Mouse (Mus musculus) midbrain, embryonic 11.5 days (tissue): Measurements from ENCODE around the gene Fbxo34. TPM values are rescaled to one million over a fixed set of nuclear protein-coding genes. Genes with fewer than 3 reads are reported as not detected.

Experiments
- ATAC-seq: fragments of 200-750 bp; cut with Nextera tagmentation; 2 replicates; pipeline ENCODE4 v1.8.0; 2017; ENCODE audit warnings: moderate TSS enrichment, moderate library complexity; ENCODE audit not compliant: low FRiP score
- DNase-seq: peaks from one replicate; pipeline ENCODE4 v3.0.0; 2015; ENCODE audit warnings: low spot score; ENCODE audit errors: missing footprints
- H3K27ac ChIP-seq: fragments of 300-500 bp; sonication (generic); 2 replicates; pipeline ENCODE4 v1.5.1; 2014; ENCODE audit warnings: low read depth, low read length
- H3K27me3 ChIP-seq: fragments of 300-500 bp; sonication (generic); 2 replicates; pipeline ENCODE4 v1.6.1; 2014; ENCODE audit warnings: mild to moderate bottlenecking, low read length, moderate library complexity, mixed read lengths; ENCODE audit not compliant: control insufficient read depth, insufficient read depth
- H3K36me3 ChIP-seq: fragments of 300-500 bp; sonication (generic); 2 replicates; pipeline ENCODE4 v1.6.1; 2014; ENCODE audit warnings: mild to moderate bottlenecking, low read length, moderate library complexity, mixed read lengths; ENCODE audit not compliant: control insufficient read depth, insufficient read depth
- H3K4me1 ChIP-seq: fragments of 300-500 bp; sonication (generic); 2 replicates; pipeline ENCODE4 v1.6.1; 2014; ENCODE audit warnings: low read length; ENCODE audit not compliant: control insufficient read depth, insufficient read depth
- H3K4me2 ChIP-seq: fragments of 300-500 bp; sonication (generic); 2 replicates; pipeline ENCODE4 v1.6.1; 2014; ENCODE audit warnings: mild to moderate bottlenecking, moderate library complexity
- H3K4me3 ChIP-seq: fragments of 300-500 bp; sonication (generic); 2 replicates; pipeline ENCODE4 v1.5.1; 2014; ENCODE audit warnings: low read depth, low read length
- H3K9ac ChIP-seq: fragments of 300-500 bp; sonication (generic); 2 replicates; pipeline ENCODE4 v1.6.1; 2014; ENCODE audit warnings: low read length
- H3K9me3 ChIP-seq: fragments of 300-500 bp; sonication (generic); 2 replicates; pipeline ENCODE4 v1.6.1; 2016; ENCODE audit warnings: low read length; ENCODE audit not compliant: control insufficient read depth
- WGBS: fragments of 180-500 bp; shearing (Covaris S2); extraction: QIAGEN DNeasy Blood & Tissue Kit; methylation state at CpG from one replicate; pipeline ENCODE4 v1.1.7; 2014; 5-methylcytosine and 5-hydroxymethylcytosine counted together
- polyA plus RNA-seq: library from polyadenylated mRNA; unstranded; fragments of >200 nt; fragmentation: Nextera tagmentation; extraction: Ambion mirVana; gene quantifications from 2 replicates; pipeline ENCODE4 v1.2.1, GENCODE M21; 2014

The Fbxo34 gene
- polyA plus RNA-seq, 1 experiment from 2014 or later: 24.0 TPM

DNA sequence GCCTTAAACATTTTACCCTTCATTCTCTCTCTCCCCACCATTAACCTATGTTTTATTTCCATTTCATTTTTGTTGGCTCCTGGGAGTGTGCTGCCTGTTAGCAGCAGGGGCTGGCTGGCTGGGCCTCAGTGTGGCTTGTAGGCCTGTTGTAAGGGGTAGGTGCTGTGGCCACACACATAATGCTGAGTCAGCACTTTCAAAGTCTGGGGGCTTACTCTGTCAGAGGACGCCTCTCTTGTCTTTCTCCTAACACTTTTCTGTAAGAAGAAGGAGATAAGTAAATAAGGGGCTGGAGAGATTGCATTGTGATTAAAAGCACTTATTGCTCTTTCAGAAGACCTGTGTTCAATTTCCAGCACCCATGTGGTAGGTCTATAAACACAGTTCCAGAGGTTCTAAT, 32.9 kb downstream of the Fbxo34 start:
- H3K4me3 ChIP-seq: no peak overlapping the region
- H3K9me3 ChIP-seq: no peaks in the 10 kb centered on the region
- H3K4me1 ChIP-seq: no peaks in the 10 kb centered on the region; the same call in 1 of the 2 replicates
- no peak for ATAC-seq
- 81% methylated on average over 1 of the region's 1 CpGs for WGBS
- no peak overlapping the region for H3K27ac ChIP-seq
- H3K36me3 ChIP-seq: no peaks in the 10 kb centered on the region
- no peak for DNase-seq
- H3K9ac ChIP-seq: no peak overlapping the region
- no peak overlapping the region for H3K4me2 ChIP-seq
- no peaks in the 10 kb centered on the region for H3K27me3 ChIP-seq

DNA sequence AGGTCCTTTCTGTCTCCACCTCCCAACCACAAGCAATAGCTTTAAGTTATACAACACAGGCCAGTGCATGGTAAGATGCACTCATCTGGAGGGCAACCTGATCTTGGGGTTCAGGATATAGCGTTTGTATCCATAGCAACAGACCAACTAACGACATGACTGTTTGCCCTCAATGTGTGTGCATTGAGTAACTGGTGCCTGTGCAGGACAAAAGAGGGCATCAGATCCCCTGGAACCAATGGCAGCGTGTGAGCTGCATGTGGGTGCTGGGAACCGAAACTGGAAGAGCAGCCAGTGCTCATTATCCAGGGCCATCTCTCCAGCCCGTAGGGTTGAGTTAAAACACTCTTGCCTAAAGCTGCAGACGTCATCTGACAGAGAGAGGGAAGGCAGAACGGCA, 38.5 kb downstream of the Fbxo34 start:
- Histone ChIP-seq H3K36me3 (no peaks in the 10 kb centered on the region), H3K4me2 (no peak overlapping the region), H3K27me3 (no peaks in the 10 kb centered on the region), H3K4me1 (no peaks in the 10 kb centered on the region; the same call in 1 of the 2 replicates), H3K4me3 (no peak overlapping the region), H3K9ac (no peak overlapping the region), H3K27ac (no peak overlapping the region), H3K9me3 (no peaks in the 10 kb centered on the region)
- ATAC-seq (no peak), DNase-seq (no peak)
- WGBS: 55% methylated on average over 7 of the region's 7 CpGs

DNA sequence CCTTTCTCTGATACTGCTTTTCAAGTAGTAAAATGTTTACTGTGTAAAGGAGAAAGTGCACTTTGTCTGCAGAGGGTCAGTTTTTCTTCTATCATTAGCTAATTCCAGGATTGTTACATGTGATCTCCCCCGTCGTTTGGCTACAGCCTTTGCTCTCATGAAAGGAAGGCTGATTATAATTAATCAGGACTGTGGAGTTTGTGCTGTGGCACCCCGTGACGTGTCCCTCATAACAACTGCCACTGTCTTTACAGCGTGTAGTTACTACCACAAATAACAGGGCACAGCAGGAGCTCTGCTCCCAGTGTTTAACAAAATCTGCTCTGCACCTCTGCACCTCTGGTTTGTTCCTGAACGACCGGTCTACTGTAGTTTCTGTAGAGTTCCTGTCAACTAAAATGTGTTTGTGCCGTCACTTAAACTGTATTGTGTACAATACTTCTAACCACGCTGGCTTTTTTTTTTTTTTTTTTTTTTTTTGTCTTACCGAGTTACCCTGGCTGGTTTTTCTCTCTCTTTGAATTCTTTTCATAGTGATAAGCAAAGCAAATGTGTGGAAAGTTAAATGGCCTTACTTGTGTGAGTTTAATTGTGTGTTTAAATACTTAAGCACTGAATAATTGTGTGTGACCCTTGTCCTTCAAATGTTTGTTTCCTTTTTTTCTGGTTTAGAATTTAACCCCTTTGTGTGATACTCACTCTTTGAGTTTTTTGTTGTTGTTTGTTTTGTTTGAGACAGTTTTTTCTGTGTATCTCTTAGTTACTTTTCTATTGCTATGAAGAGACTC, 39.3 kb downstream of the Fbxo34 start:
- Histone ChIP-seq H3K27ac (no peak overlapping the region), H3K4me1 (no peaks in the 10 kb centered on the region; the same call in 1 of the 2 replicates), H3K27me3 (no peaks in the 10 kb centered on the region), H3K9me3 (no peaks in the 10 kb centered on the region), H3K4me3 (no peak overlapping the region), H3K9ac (no peak overlapping the region), H3K36me3 (no peaks in the 10 kb centered on the region), H3K4me2 (no peak overlapping the region)
- 54% methylated on average over 10 of the region's 10 CpGs for WGBS
- DNase-seq: no peak
- ATAC-seq: no peak

DNA sequence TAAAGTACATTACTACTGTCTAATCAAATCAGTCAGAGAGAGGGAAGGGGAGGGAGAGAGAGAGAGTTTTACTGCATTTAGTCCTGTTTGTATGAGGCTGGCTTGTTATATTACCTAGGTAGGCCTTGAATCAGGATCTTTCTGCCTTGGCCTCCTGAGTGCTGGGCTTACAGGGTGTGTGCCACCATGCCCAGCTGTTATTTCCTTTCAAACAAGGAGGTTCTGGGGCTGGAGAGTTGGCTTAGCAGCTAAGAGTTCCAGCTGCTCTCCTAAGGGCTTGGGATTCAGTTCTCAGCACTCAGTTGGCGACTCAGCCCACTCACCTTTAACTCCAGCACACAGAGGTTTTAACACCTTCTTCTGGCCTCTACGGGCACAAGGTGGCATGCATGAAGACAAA, 40.5 kb downstream of the Fbxo34 start:
- H3K9me3 ChIP-seq: no peaks in the 10 kb centered on the region
- DNase-seq (no peak), ATAC-seq (no peak)
- 92% methylated on average over 2 of the region's 2 CpGs for WGBS
- H3K4me2 ChIP-seq: no peak overlapping the region
- H3K4me1 ChIP-seq: no peaks in the 10 kb centered on the region; the same call in 1 of the 2 replicates
- H3K27me3 ChIP-seq: no peaks in the 10 kb centered on the region
- no peak overlapping the region for H3K4me3 ChIP-seq
- no peak overlapping the region for H3K27ac ChIP-seq
- no peak overlapping the region for H3K9ac ChIP-seq
- H3K36me3 ChIP-seq: no peaks in the 10 kb centered on the region

DNA sequence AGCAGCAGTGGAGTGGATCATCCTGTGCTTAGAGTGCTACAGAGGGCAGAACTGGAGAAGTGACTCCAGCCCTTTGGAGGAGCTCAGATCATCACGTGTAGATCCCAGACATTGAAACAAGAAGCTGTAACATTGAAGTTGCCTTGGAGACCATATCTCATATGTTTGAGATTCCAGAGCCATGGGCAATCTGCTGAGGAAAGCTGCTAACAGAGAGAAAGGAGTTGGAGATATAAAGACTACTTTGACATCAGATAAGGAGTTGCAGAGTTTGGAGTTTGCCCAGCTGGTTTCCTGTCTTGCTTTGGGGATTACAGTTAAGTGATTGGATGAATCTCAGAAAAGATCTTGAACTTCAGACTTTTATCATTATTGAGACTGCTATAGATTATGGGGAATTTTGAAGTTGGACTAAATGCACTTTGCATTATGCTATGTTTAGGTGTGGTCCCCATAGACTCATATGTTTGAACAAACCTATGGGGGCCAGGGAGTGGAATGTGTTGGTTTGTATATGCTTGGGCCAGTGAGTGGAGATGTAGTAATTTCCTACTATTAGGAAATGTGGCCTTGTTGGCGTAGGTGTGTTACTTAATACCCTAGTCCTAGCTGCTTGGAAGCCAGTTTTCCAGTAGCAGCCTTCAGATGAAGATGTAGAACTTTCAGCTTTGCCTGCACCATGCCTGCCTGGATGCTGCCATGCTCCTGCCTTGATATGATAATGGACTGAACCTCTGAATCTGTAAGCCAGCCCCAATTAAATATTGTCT, 43.6 kb downstream of the Fbxo34 start:
- no peak overlapping the region for H3K9ac ChIP-seq
- no peaks in the 10 kb centered on the region for H3K36me3 ChIP-seq
- H3K4me3 ChIP-seq: no peak overlapping the region
- 92% methylated on average over 2 of the region's 2 CpGs for WGBS
- H3K27ac ChIP-seq: no peak overlapping the region
- no peaks in the 10 kb centered on the region for H3K27me3 ChIP-seq
- ATAC-seq: no peak
- H3K4me1 ChIP-seq: no peaks in the 10 kb centered on the region
- no peak overlapping the region for H3K4me2 ChIP-seq
- no peak for DNase-seq
- H3K9me3 ChIP-seq: no peaks in the 10 kb centered on the region

DNA sequence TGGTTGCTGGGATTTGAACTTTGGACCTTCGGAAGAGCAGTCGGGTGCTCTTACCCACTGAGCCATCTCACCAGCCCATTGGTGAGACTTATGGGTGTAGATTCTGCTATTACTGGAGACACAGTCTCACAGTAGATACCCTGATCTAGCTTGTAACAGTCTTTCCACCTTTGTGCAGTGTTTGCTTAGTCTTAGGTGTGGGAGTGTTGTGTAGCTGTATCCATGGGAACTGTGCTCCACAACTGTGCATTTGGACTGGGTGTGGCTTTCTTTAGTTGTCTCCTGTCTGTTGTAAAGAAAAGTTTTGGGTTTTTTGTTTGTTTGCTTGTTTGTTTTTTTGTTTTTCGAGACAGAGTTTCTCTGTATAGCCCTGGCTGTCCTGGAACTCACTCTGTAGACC, 45.7 kb downstream of the Fbxo34 start:
- Histone ChIP-seq H3K9me3 (no peaks in the 10 kb centered on the region), H3K4me2 (no peak overlapping the region), H3K9ac (no peak overlapping the region), H3K27ac (no peak overlapping the region), H3K4me1 (no peaks in the 10 kb centered on the region), H3K4me3 (no peak overlapping the region), H3K36me3 (no peaks in the 10 kb centered on the region), H3K27me3 (no peaks in the 10 kb centered on the region)
- DNase-seq (no peak), ATAC-seq (no peak)
- WGBS: 95% methylated on average over 3 of the region's 3 CpGs

DNA sequence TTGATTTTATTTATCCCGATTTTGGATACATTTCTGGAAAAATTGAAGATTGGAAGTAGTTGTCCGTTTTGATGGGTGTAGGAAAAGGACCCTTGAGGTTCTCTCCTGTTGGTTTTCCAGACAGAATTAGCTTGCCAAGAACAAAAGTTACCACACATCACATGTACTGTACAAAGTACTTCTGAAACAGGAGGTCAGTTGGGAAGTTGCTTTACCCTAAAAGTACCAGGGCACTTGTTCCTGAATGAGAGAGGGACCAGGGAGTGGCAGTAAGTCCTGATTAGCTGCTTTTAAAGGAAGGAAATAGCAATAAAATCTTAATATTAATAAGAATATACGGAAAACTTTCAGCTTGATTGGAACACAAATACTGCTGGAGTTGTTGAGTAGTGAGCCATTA, 46.9 kb downstream of the Fbxo34 start:
- no peak overlapping the region for H3K4me2 ChIP-seq
- no peaks in the 10 kb centered on the region for H3K36me3 ChIP-seq
- no peaks in the 10 kb centered on the region for H3K9me3 ChIP-seq
- no peaks in the 10 kb centered on the region for H3K27me3 ChIP-seq
- H3K4me3 ChIP-seq: no peak overlapping the region
- 83% methylated on average over 3 of the region's 3 CpGs for WGBS
- DNase-seq (no peak), ATAC-seq (no peak)
- no peak overlapping the region for H3K9ac ChIP-seq
- no peak overlapping the region for H3K27ac ChIP-seq
- H3K4me1 ChIP-seq: no peaks in the 10 kb centered on the region

DNA sequence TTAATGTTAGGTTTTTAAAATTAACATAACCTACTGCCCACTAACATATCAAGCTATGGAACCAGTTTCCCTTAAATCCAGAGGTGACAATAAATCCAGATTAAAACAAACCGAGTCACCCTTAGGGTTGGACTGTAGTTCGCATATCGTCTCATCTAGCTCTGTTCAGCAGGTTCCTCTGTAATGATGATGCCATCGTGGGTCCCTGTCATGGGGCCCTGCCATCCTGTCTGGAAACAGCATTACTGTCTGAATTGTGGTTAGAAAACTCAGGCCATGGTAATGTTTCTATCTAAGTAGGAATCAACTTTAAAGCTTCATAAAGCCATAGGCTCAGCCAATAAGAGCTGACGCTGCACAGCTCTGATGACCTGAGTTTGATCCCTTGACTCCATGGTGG, 48.4 kb downstream of the Fbxo34 start:
- H3K27me3 ChIP-seq: no peaks in the 10 kb centered on the region
- no peak overlapping the region for H3K9ac ChIP-seq
- no peaks in the 10 kb centered on the region for H3K9me3 ChIP-seq
- H3K4me2 ChIP-seq: no peak overlapping the region
- DNase-seq (no peak), ATAC-seq (no peak)
- no peak overlapping the region for H3K4me3 ChIP-seq
- H3K27ac ChIP-seq: no peak overlapping the region
- no peaks in the 10 kb centered on the region for H3K4me1 ChIP-seq
- 63% methylated on average over 5 of the region's 5 CpGs for WGBS
- H3K36me3 ChIP-seq: no peaks in the 10 kb centered on the region

DNA sequence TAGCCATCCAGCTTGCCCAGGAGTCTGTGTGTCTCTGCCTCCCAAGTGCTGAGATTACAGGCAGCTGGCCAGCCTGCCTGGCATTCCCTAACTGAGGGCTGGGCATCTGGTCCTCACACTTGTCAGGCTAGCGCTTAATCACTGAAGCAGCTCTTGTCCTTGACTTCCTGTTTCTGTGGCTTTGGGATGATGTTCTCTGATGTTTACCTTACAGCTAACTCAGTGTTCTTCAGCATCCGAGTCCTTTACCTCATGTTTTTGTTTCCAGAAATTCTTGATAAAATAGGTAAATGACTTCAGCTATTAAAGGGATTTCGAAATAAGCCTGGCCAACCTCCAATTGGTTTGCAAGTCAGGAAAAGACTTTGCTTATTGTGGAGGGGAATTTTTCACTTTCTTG, 53.8 kb downstream of the Fbxo34 start:
- WGBS: 92% methylated on average over 3 of the region's 3 CpGs
- Histone ChIP-seq H3K36me3 (no peaks in the 10 kb centered on the region), H3K9ac (no peak overlapping the region), H3K27ac (no peak overlapping the region), H3K9me3 (no peaks in the 10 kb centered on the region), H3K4me1 (no peaks in the 10 kb centered on the region), H3K27me3 (no peaks in the 10 kb centered on the region), H3K4me3 (no peak overlapping the region), H3K4me2 (no peak overlapping the region)
- ATAC-seq (no peak), DNase-seq (no peak)
